Mouse (Mus musculus) MEL (cell line): ENCODE measurements at regions not wholly inside any gene's neighbourhood (a gene's known extent, or its start where the extent isn't known, plus 50 kb on each side); places are given as distances from the start of the nearest gene placed in this dataset.

ENCODE experiments used
- EP300 ChIP-seq, 2 experiments: IDR thresholded peaks; 2 replicates each; pipeline ENCODE4 v1.6.1; 2011; ENCODE audit warnings: improper control_type of control experiment in 2 of 2, low read length in 2 of 2, low read depth in 1 of 2, mild to moderate bottlenecking in 1 of 2
- HCFC1 ChIP-seq: IDR thresholded peaks from 2 replicates; pipeline ENCODE4 v1.6.1; 2012; ENCODE audit warnings: low read depth, mild to moderate bottlenecking, inconsistent platforms, low read length, improper control_type of control experiment, moderate library complexity
- RAD21 ChIP-seq: IDR thresholded peaks from 2 replicates; pipeline ENCODE4 v1.6.1; 2011; ENCODE audit warnings: mild to moderate bottlenecking, low read depth, low read length, improper control_type of control experiment

- TF ChIP-seq RAD21, result no peak
- TF ChIP-seq EP300 (IDR thresholded peaks at IDR 0.05; ENCODE audit: low read depth in 1 of 2, low read length in 2 of 2), result no peak
- TF ChIP-seq HCFC1, result no peak
These were observed 281.1 kb upstream of the Mmadhc start for GRCm38 (mm10) chr2:50577736-50578135.
